Mouse (Mus musculus) embryonic facial prominence, embryonic 11.5 days (tissue): ENCODE measurements around the gene 3110040M04Rik. TPM values are rescaled to one million over a fixed set of nuclear protein-coding genes. Genes with fewer than 3 reads are reported as not detected.

Source experiments
- ATAC-seq: fragments of 200-750 bp; cut with Nextera tagmentation; replicated peaks from 2 replicates; pipeline ENCODE4 v1.8.0; 2017; ENCODE audit warnings: low read depth; ENCODE audit not compliant: insufficient number of reproducible peaks, low FRiP score, low TSS enrichment
- DNase-seq: peaks from one replicate; pipeline ENCODE4 v3.0.0-alpha.2; 2015; ENCODE audit warnings: low spot score
- H3K27ac ChIP-seq: fragments of 300-500 bp; sonication (generic); replicated peaks from 2 replicates; pipeline ENCODE4 v1.5.1; 2014; ENCODE audit warnings: mild to moderate bottlenecking, low read depth, low read length, control low read depth
- H3K27me3 ChIP-seq: fragments of 300-500 bp; sonication (generic); 2 replicates; pipeline ENCODE4 v1.6.1; 2014; ENCODE audit warnings: mild to moderate bottlenecking, low read length, moderate library complexity, mixed read lengths; ENCODE audit not compliant: control insufficient read depth, insufficient read depth
- H3K36me3 ChIP-seq: fragments of 300-500 bp; sonication (generic); replicated peaks from 2 replicates; pipeline ENCODE4 v1.6.1; 2014; ENCODE audit warnings: low read depth, mild to moderate bottlenecking, low read length, moderate library complexity, mixed read lengths; ENCODE audit not compliant: control insufficient read depth, insufficient read depth
- H3K4me1 ChIP-seq: fragments of 300-500 bp; sonication (generic); 2 replicates; pipeline ENCODE4 v1.6.1; 2014; ENCODE audit warnings: low read length, mixed read lengths; ENCODE audit not compliant: control insufficient read depth, insufficient read depth
- H3K4me2 ChIP-seq: fragments of 300-500 bp; sonication (generic); 2 replicates; pipeline ENCODE4 v1.6.1; 2014; ENCODE audit warnings: low read depth, mild to moderate bottlenecking, control low read depth, low read length, moderate library complexity
- H3K4me3 ChIP-seq: fragments of 300-500 bp; sonication (generic); 2 replicates; pipeline ENCODE4 v1.5.1; 2014; ENCODE audit warnings: low read depth, low read length, control low read depth
- H3K9ac ChIP-seq: fragments of 300-500 bp; sonication (generic); replicated peaks from 2 replicates; pipeline ENCODE4 v1.6.1; 2014; ENCODE audit warnings: mild to moderate bottlenecking, control low read depth, low read length
- H3K9me3 ChIP-seq: fragments of 300-500 bp; sonication (generic); replicated peaks from 2 replicates; pipeline ENCODE4 v1.6.1; 2016; ENCODE audit warnings: mild to moderate bottlenecking, low read length, inconsistent platforms, mixed read lengths; ENCODE audit not compliant: control insufficient read depth
- WGBS: fragments of 180-500 bp; shearing (Covaris S2); extraction: QIAGEN DNeasy Blood & Tissue Kit; methylation state at CpG from one replicate; pipeline ENCODE4 v1.1.7; 2014; 5-methylcytosine and 5-hydroxymethylcytosine counted together
- polyA plus RNA-seq: library from polyadenylated mRNA; unstranded; fragments of >200 nt; fragmentation: Nextera tagmentation; extraction: Ambion mirVana; gene quantifications from 2 replicates; pipeline ENCODE4 v1.2.1, GENCODE M21; 2014

The 3110040M04Rik gene
- polyA plus RNA-seq, 1 experiment from 2014 or later: not detected

GRCm38 (mm10) chr1:151215985-151216384, 12.1 kb downstream of the 3110040M04Rik start:
- Histone ChIP-seq H3K9ac (no peak overlapping the region), H3K36me3 (no peaks in the 10 kb centered on the region), H3K4me2 (no peak overlapping the region), H3K4me1 (no peaks in the 10 kb centered on the region), H3K27me3 (no peaks in the 10 kb centered on the region), H3K27ac (no peak overlapping the region), H3K9me3 (no peaks in the 10 kb centered on the region), H3K4me3 (no peak overlapping the region)
- 85% methylated on average over 1 of the region's 1 CpGs for WGBS
- ATAC-seq (no peak), DNase-seq (no peak)

GRCm38 (mm10) chr1:151216417-151216816, 12.5 kb downstream of the 3110040M04Rik start:
- no peak overlapping the region for H3K4me3 ChIP-seq
- H3K27me3 ChIP-seq: no peaks in the 10 kb centered on the region
- no peak overlapping the region for H3K4me2 ChIP-seq
- 81% methylated on average over 3 of the region's 3 CpGs for WGBS
- H3K36me3 ChIP-seq: no peaks in the 10 kb centered on the region
- DNase-seq (no peak), ATAC-seq (no peak)
- no peak overlapping the region for H3K27ac ChIP-seq
- H3K9ac ChIP-seq: no peak overlapping the region
- H3K9me3 ChIP-seq: no peaks in the 10 kb centered on the region
- no peaks in the 10 kb centered on the region for H3K4me1 ChIP-seq

- ATAC-seq (no peak), DNase-seq (no peak)
- 94% methylated on average over 5 of the region's 5 CpGs for WGBS
- Histone ChIP-seq H3K4me3 (no peak overlapping the region), H3K27me3 (no peaks in the 10 kb centered on the region), H3K36me3 (no peaks in the 10 kb centered on the region), H3K4me1 (no peaks in the 10 kb centered on the region), H3K9me3 (no peaks in the 10 kb centered on the region), H3K4me2 (no peak overlapping the region), H3K9ac (no peak overlapping the region), H3K27ac (no peak overlapping the region)
Measured at GRCm38 (mm10) chr1:151219045-151219444, 15.1 kb downstream of the 3110040M04Rik start.

- Histone ChIP-seq H3K27ac (no peak overlapping the region), H3K9me3 (no peaks in the 10 kb centered on the region), H3K27me3 (no peaks in the 10 kb centered on the region), H3K9ac (no peak overlapping the region), H3K36me3 (no peaks in the 10 kb centered on the region), H3K4me3 (no peak overlapping the region), H3K4me1 (no peaks in the 10 kb centered on the region), H3K4me2 (no peak overlapping the region)
- ATAC-seq (no peak), DNase-seq (no peak)
- WGBS: 71% methylated on average over 7 of the region's 7 CpGs
Measured at GRCm38 (mm10) chr1:151220098-151220497, 16.2 kb downstream of the 3110040M04Rik start.

- 81% methylated on average over 10 of the region's 10 CpGs for WGBS
- no peaks in the 10 kb centered on the region for H3K9me3 ChIP-seq
- H3K4me3 ChIP-seq: no peak overlapping the region
- no peaks in the 10 kb centered on the region for H3K27me3 ChIP-seq
- H3K4me1 ChIP-seq: no peaks in the 10 kb centered on the region
- no peak overlapping the region for H3K9ac ChIP-seq
- ATAC-seq (no peak), DNase-seq (no peak)
- H3K27ac ChIP-seq: no peak overlapping the region
- H3K4me2 ChIP-seq: no peak overlapping the region
- H3K36me3 ChIP-seq: no peaks in the 10 kb centered on the region
Measured at GRCm38 (mm10) chr1:151222561-151223267, 18.8 kb downstream of the 3110040M04Rik start.

- Histone ChIP-seq H3K9me3 (no peaks in the 10 kb centered on the region), H3K27me3 (no peaks in the 10 kb centered on the region), H3K9ac (no peak overlapping the region), H3K27ac (no peak overlapping the region), H3K4me3 (no peak overlapping the region), H3K36me3 (no peaks in the 10 kb centered on the region), H3K4me1 (no peaks in the 10 kb centered on the region), H3K4me2 (no peak overlapping the region)
- WGBS: 71% methylated on average over 1 of the region's 1 CpGs
- no peak for ATAC-seq
- DNase-seq: no peak
Measured at GRCm38 (mm10) chr1:151223377-151223776, 19.5 kb downstream of the 3110040M04Rik start.

- Histone ChIP-seq H3K27ac (no peak overlapping the region), H3K9me3 (no peaks in the 10 kb centered on the region), H3K36me3 (no peaks in the 10 kb centered on the region), H3K4me2 (no peak overlapping the region), H3K27me3 (no peaks in the 10 kb centered on the region), H3K4me1 (no peaks in the 10 kb centered on the region), H3K9ac (no peak overlapping the region), H3K4me3 (no peak overlapping the region)
- no peak for DNase-seq
- WGBS: 100% methylated on average over 1 of the region's 1 CpGs
- ATAC-seq: no peak
Measured at GRCm38 (mm10) chr1:151224536-151224935, 20.6 kb downstream of the 3110040M04Rik start.

- Histone ChIP-seq H3K4me1 (no peaks in the 10 kb centered on the region), H3K27me3 (no peaks in the 10 kb centered on the region), H3K9ac (no peak overlapping the region), H3K27ac (no peak overlapping the region), H3K36me3 (no peaks in the 10 kb centered on the region), H3K4me2 (no peak overlapping the region), H3K4me3 (no peak overlapping the region), H3K9me3 (no peaks in the 10 kb centered on the region)
- 74% methylated on average over 8 of the region's 8 CpGs for WGBS
- no peak for ATAC-seq
- no peak for DNase-seq
Measured at GRCm38 (mm10) chr1:151227506-151227905, 23.6 kb downstream of the 3110040M04Rik start.
